Mouse (Mus musculus) cerebellum, adult 2 months (tissue): ENCODE measurements around the gene Fes.

ENCODE experiments used
- CTCF ChIP-seq: fragments of 200-500 bp; IDR thresholded peaks from 2 replicates; pipeline ENCODE4 v1.5.1; 2011; ENCODE audit warnings: low read depth, mild to moderate bottlenecking, control low read depth, low read length, moderate library complexity, borderline replicate concordance; ENCODE audit not compliant: insufficient read depth
- POLR2A ChIP-seq: fragments of 200-500 bp; IDR thresholded peaks from 2 replicates; pipeline ENCODE4 v1.6.1; 2011; ENCODE audit warnings: low read length, control low read depth, borderline replicate concordance; ENCODE audit not compliant: insufficient read depth

DNA sequence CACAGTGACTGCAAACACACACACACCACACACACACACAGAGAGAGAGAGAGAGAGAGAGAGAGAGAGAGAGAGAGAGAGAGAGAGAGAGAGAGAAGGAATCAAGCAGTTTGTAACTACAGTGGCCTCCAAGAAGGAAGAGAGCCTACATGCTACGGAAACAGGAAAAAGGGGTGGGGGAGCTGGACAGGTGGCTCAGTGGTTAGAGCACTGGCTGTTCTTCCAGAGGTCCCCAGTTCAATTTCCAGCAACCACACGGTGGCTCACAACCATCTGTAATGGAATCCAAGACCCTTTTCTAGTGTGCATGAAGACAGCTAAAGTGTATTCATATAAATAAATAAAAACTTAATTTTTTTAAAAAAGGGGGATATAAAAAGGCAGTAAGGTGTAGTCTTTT, 15.1 kb downstream of the Fes start:
- TF ChIP-seq POLR2A (no peak), CTCF (no peak)
